Mouse (Mus musculus): ENCODE measurements around the gene Bik. TPM values are rescaled to one million over a fixed set of nuclear protein-coding genes. Genes with fewer than 3 reads are reported as not detected.
A peak's percentile ranks its signal among the peaks of the same experiment; 100 is the strongest.

The Bik gene
- polyA plus RNA-seq, 1 experiment: 6.6 TPM

DNA sequence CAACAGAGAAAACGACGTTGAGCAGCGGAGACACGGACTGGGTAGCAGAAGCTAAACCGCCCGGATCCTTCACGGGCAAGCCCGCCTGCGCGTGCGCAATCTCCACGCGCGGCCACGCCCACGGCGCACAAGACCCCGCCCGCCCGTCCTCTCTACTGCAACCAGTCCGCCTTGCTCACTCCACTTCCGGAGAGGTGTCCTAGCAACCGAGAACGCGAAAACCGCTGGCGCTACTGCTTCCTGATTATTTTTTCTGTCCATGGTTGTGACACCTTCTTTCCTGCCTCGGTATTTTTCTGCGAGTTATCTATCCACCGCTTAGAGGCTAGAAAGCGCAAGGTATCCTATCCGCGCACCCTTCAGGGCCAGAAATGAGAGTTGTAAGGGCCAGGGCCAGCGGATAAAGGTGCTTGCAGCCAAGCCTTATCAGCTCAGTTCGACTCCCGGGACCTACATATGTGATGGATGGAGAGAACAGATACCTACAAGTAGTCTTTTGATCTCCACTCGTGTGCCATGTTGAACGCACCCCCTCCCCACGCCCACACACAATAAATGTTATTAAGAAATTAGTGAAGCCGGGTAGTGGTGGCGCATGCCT lies 15.8 kb upstream of the Bik start, which contains the start of gene Ttll1:
Ttll1 (minus strand) TSS at position 89 of the 601 bp plus-strand sequence.
- 10% methylated on average over 41 of the region's 41 CpGs for WGBS
- peak; percentile 87 for DNase-seq (ENCODE audit: low read depth, low spot score)

DNA sequence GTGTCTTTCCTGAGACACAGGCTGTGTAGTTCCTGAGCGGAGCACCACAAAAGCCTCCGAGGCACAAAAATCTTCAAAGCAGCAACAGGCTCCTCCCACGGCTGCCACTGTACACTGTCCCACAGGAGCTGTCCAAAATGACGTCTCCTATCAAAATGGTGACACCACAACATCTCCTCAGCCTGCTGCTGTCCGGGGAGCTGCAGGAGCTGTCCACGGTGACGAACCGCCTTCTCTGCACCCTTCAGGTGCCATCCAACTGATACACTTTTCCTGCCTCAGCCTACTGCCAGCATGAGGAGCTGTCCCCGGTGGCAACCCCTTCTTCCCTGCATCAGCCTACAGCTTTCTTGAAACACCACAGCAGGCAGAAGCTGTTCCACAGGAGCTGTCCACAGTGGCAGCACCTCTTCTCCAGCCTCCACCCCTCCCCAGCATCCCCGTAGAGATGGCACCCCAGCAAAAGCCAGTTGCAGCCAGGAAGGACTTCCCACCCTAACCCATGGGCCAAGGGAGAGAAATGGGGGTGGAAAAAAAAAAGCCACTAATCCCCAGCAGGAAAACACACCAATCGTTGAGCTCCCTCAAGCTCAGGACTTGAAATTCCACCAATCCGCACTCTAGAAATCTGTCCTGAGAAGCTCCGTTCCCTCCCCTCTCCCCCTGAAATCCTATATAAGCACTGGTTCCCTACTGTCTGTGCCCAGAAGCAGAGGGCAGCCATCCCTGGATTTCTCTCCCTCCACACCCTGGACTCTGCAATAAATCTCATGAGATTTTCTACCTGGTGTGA lies 14.0 kb upstream of the Bik start:
- 62% methylated on average over 13 of the region's 13 CpGs for WGBS
- DNase-seq (ENCODE audit: low read depth, low spot score): no peak

DNA sequence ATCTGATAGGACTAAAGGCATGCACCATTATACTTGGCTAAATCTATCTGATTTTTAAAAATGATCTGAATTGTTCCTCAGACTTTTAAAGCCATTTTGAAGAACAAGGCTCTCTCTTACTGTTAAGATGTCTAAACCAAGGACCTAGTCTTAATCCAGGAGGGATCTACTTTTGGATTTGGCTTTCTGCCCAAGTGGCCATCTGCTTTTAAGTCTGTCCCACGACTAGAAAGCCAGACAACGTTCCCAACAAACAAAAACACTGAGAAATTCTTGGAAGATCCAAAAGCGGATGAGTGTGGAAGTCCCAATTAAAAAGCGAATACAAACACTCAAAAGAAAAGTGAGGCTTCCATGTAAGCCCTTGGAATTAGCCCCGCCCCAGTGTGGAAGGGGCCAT lies 11.6 kb upstream of the Bik start:
- no peak for DNase-seq (ENCODE audit: low read depth, low spot score)
- WGBS: 57% methylated on average over 5 of the region's 5 CpGs

DNA sequence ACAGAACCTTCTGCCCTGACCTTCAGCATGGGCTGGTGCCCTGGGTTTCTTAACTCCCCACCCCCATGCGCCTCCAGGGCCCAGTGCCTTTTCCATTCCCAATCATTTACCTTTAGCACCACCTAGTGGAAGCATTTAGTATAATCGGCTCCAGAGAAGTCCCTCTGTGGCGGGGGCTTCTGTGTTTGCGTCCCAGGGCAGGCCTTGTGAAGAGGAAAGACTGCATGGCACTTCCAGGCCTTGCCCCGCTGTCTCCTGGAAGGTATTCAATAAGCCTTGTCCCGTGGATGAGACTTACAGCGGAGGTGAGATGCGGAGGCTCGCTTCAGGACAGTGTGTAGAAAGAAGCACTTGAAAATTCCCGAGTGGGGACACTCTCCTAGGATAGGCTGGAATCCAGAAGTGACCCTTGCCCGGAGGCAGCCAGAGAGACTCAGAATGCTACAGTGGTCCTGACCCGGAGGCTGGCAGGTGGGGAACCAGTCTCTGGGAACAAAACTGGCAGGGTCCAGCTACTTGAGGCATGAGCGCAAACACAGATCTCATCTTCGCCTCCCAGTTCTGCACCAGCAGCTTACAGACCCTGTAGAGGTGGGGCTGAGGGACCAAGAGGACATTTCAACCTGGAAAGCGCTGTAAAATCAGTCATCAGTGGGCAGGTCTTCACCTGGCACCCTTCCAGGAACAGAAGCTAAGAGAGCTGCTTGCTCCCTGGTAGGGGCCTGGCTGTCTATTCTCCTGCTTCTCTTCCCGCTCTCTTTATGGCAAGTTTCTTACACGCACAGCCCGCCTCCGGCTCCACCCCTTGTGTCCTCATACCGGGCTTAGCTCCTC lies 8.2 kb upstream of the Bik start:
- WGBS: 20% methylated on average over 20 of the region's 20 CpGs

DNA sequence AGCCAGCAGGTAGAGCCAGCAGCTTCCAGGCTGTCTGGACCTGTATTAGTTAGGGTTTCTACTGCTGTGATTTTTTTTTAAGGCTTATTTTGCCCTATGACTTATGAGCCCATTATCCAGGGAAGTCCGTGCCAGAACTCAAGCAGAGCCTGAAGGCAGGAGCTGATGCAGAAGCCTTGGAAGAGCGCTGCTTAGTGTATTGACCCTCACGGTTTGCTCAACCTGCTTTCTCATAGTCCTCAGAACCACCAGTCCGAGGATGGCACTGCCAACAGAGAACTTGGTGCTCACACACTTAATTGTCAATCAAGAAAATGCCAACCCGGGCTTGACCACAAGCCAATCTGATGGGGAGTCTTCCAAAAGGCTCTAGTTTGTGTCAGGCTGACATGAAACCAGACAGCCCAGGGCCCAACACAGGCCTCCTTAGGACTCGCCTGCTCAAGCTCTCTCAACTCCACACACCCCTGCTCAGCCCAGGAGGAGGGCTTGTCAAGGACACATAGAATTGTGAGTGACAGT lies 5.7 kb upstream of the Bik start:
- WGBS: 80% methylated on average over 6 of the region's 6 CpGs
- DNase-seq (ENCODE audit: low read depth, low spot score): no peak

More for the DNA sequence above, 8.2 kb upstream of the Bik start:
- no peak for DNase-seq (ENCODE audit: low read depth, low spot score)

DNA sequence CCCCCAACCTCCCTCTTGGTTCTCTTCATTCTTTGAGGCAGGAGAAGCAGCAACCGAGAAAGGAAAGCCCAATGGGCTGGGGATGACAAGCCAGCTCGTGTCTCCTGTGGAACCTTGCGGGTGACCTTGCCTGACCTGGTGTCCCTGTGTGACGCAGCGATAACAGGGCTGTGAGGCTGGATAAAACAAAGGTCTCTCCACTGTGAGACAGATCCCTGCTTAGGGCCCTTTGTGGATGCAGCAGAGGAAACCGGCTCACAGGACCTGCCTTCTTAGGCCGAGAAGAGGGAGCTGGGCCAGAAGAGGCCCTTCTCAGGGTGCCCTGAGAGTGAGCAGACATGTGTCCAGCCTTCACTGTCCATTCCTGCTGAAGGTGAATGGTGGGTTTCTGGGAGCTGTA lies 3.5 kb upstream of the Bik start:
- 74% methylated on average over 7 of the region's 7 CpGs for WGBS
- no peak for DNase-seq (ENCODE audit: low read depth, low spot score)

DNA sequence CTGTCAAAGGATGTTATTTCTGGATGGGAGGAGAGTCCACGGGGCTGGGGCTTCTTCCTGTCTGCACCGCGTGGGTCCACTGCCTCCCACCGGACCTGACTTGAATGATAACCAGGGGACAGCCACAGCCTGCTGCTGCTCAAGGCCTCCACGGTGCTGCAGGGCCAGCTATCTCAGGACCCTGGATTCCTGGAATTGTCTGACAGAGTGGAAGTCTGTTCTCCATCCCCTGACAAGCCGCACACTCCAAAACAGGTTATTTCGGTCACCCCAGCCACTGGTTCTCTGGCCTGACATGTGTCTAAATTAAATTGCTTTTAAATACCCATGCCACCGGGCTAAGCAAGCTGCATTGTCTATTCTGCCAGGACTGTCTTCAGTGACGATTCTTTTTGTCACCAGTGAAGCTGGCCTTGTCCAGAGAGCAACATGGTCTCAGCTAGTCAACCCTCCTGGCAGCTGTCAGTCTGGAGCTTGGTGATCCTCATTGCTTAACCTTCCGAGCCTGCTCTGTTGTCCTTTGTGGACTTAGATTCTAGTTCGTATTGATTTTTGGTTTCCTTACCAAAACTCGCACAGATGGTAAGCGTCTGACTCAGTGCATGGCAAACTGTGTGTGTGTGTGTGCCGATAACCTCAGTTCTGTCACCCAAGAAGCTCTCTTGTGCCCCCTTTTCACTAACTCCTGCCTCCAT lies 2.9 kb upstream of the Bik start:
- 77% methylated on average over 14 of the region's 14 CpGs for WGBS
- no peak for DNase-seq (ENCODE audit: low read depth, low spot score)

DNA sequence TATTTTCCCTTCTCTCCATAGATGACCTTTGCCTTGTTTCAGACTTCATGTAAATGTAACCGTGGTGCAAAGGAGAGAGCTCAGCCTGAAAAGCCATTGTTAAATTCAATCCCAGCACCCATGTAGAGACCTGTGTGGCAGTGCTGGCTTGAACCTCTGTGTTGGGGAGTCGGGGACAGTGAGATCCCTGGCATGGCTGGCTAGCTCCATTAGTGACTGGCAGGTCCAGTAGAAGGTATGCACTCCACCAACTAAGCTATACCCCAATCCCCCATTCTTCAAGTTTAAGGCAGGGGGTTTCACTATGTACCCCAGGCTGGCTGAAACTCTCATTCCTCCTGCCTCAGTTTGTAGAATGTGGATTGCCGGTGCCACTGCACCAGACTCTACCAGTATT lies 2.3 kb upstream of the Bik start:
- WGBS: 82% methylated on average over 3 of the region's 3 CpGs
- DNase-seq (ENCODE audit: low read depth, low spot score): no peak

DNA sequence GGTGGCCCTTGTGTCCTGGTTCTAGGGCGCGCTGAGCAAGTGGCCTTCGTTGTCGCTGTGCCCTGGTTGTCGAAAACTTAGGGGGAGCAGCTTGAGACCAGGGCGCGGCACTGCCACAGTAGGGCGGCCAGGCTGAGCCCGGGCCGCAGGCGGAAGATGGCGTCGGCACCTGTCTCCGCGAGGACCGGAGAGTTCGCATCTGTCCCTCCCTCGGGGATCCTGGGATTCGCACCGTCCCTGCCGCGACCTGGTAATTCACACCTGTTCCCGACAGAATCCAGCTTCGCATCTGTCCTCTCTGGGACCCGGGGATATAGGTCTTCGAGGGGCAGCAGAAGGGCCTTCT lies 403 bp downstream of the Bik start:
- no peak for DNase-seq (ENCODE audit: low read depth, low spot score)
- 2% methylated on average over 26 of the region's 26 CpGs for WGBS

DNA sequence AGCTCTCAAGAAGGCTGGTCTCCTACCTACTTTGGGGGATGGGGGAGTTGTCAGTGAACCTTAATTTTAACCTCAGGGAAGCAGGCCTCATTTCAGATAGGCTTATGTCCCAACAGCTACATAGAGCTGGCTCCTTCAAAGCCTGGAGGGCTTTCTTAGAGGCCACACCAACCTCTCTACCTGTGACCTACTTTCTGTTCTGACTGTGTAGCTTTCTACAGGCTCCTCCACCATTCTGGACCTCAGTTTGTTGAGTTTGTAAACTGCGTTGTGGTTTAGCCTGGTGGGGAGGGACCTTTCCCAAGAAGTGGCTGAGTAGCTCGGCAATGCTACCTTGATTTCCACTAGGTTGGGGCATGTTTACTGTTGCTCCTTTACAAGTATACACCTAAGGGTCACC lies 1.1 kb downstream of the Bik start:
- 61% methylated on average over 2 of the region's 2 CpGs for WGBS
- no peak for DNase-seq (ENCODE audit: low read depth, low spot score)

DNA sequence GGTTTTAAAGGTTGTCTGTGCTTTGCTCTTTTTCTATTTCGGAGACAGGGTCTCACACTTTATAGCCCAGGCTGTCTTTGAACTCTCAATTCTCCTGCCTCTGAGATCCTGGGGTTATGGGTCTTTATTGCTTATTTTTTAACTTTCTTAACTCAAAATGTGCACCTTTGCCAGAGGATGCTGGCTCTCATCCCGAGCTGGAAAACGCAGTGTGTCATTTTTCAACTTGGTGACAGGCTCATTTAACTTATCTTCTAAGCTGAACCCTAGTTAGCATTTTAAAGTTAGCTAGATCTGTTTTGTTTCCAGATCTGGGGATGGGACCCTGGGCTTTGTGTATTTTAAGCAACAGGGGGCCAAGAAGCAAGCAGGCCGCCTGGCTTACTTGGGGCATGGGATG lies 2.2 kb downstream of the Bik start:
- WGBS: 83% methylated on average over 4 of the region's 4 CpGs
- DNase-seq (ENCODE audit: low read depth, low spot score): no peak

DNA sequence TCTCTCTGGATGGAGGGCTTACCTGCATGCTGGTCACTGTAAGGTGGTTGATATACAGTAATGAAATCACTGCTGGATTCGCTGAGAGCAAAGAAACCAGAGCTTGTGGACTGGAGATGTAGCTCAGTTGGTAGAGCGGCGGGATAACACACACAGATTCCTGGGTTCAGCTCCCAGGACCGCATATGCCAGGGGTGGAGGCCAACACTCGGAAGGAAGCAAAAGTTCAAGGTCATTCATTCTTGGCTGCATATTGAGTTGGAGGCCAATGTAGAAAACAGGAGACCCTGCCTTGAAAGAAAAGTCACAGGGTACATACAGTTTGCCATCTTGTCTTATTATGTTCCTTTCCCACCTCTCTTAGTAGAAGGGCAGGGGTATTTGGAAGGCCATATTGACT lies 3.1 kb downstream of the Bik start:
- DNase-seq (ENCODE audit: low read depth, low spot score): no peak
- 60% methylated on average over 5 of the region's 5 CpGs for WGBS

DNA sequence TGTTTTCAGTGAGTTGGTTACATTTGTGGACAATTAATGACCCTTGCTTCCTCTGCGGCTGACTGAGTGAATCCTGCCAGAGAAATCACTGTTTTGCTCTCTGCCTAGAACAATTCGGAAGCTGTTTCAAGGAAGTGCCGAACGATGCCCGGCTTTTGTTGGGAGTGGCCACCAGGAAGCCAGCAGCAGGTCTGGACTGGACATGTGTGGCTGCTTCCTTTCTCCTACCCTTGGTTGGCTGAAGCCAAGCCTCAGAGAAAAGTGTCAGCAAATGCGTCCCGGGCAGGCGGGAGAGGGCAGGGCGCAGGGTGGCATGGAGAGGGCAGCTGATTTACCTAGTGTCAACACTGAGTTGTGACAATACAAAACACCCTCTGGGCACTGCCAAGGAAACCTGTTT lies 3.6 kb downstream of the Bik start:
- WGBS: 16% methylated on average over 9 of the region's 9 CpGs
- DNase-seq (ENCODE audit: low read depth, low spot score): no peak

DNA sequence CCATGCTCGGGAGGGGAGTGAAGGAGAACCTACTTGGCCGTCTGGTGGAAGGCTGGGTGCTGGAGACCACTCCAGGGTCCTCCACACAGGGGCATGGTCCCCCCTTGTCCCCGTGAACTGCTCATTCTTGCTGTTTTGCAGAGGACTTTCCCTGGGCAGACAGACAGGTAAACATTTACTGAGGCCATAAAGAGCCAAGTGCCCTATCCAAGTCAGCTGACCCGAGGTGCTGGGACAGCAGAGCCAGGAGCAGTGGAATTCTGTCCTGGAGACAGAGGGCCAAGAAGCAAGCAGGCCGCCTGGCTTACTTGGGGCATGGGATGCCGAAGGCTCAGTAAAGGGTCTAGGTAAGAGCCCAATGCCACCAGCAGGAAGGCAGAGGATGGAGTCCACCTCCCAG lies 4.0 kb downstream of the Bik start:
- WGBS: 26% methylated on average over 6 of the region's 6 CpGs
- DNase-seq (ENCODE audit: low read depth, low spot score): no peak

DNA sequence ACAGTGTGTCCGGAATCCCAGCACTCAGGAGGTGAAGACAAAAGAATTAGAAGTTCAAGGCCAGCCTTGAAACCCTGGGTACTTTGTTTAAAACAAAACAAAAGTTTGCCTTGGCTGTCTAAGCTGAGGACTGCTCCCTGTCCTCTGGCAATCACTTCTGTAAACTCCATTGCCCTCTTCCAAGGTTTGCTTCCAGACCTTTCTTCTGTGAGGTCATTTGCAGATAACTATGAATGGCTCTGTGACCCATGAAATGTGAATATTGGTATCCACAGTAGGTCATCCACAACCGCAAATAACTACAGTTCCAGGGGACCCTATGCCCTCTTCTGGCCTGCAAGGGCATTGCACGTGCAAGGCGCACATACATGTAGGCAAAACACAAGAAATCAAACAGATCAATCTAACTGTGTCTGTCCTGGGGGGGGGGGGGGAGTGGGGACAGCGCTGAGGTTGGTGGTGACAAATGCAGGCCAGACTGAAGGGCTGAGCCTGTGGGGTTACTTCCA lies 5.4 kb downstream of the Bik start:
- WGBS: 89% methylated on average over 5 of the region's 5 CpGs
- no peak for DNase-seq (ENCODE audit: low read depth, low spot score)

DNA sequence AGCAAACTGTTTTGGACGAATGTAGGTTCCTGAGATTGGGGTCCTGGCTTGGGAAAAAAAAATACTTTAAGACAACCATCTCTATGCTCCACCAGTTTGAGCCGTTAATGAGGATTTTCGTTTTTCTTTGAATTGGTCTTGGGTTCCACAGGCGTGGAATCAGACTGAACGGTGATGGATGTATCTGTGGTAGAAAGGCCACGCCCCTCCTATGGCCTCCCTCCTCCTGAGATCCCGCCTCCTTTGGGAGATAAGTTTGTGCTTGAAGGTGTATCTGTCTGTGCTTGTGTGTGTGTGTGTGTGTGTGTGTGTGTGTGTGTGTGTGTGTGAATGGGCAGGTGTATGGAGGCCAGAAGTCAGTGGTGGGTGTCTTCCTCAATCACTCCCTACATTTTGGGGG lies 5.9 kb downstream of the Bik start:
- WGBS: 86% methylated on average over 7 of the region's 7 CpGs

DNA sequence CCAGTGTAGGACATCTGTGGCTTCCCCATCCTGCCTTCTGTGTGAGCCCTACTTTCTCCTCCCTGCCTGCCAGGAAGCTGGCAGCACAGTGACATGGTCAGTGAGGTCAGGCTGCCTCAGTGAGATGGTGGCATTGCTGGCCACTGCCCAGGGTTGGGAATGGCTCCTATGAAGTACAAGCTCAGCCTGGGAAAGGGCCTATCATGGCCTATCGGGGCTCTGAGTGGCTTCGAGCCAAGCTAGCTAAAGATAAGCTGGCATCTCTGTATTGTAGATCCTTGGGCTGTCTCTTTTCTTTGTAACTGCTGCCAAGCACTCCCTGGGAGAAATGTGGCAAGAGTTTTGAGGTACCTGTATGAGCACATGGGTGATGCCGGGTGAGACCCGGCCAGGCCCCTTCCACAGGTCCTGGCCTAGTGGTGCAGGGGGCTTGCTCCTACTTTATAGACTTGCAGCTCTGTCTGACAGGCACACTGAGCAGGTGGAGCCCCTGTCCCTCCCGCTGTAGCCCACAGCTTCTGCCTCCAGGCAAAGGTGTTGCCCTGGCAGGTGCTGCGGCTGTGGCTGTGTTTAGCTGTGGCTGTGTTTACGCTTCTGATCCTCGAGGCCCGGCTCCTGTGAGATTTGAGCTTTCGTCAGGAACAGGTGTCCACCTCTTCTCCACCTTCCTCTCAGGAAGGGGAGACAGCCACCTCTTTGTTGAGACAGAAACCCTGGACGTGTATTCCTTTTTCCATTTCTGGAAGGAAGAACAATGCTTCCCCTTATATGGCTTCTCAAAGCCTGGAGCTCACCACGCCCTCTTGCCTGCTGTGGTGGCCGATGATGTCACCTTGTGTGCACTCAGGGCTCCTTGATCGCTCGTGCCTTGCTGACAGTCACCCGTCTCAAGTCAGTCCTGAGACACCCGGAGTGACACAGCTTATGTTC lies 8.6 kb downstream of the Bik start:
- 21% methylated on average over 17 of the region's 17 CpGs for WGBS
- no peak for DNase-seq (ENCODE audit: low read depth, low spot score)

More for the DNA sequence above, 5.9 kb downstream of the Bik start:
- no peak for DNase-seq (ENCODE audit: low read depth, low spot score)

DNA sequence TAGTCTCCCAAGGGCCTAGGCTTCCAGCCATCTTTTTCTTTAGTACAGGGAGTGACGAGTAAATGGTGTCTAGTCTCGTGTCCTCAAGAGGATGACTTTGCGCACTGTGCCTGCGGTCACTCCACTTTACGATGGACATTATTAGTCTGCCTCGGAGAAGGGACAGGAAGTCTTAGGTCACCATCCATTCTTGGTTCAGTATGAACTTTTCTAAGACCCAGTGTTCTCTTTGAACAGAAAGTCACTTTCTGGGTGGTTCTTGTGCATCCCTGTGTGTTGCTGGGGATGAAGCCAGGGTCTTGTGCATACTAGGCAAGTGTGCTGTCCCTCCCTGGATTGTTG lies 9.2 kb downstream of the Bik start:
- 45% methylated on average over 6 of the region's 6 CpGs for WGBS
- DNase-seq (ENCODE audit: low read depth, low spot score): no peak

DNA sequence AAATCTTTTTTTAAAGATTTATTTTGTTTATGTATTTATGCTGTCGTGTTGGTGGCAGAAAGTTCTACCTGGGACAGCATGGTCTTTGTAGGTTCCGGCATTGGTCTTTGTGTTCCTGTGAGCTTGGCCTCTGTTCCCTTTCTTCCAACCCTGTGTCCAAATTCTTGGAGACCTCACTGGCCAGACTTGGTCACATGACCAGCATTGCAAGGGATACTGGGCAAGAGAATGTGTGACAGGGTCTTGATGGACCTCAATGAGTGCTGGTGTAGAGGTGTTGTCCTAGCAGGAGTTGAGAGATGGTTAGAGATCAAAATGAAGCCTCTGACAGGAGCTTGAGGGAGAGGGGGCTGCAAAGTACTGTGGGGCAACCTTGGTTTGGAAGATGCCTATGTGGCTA lies 12.2 kb downstream of the Bik start:
- DNase-seq (ENCODE audit: low read depth, low spot score): no peak
- WGBS: 93% methylated on average over 2 of the region's 2 CpGs
